Mouse (Mus musculus) midbrain, embryonic 16.5 days (tissue): ENCODE measurements around the gene S100a10. TPM values are rescaled to one million over a fixed set of nuclear protein-coding genes. Genes with fewer than 3 reads are reported as not detected.

Experiments
- ATAC-seq: fragments of 200-750 bp; cut with Nextera tagmentation; 2 replicates; pipeline ENCODE4 v1.8.0; 2017; ENCODE audit warnings: moderate TSS enrichment
- H3K27ac ChIP-seq: fragments of 300-500 bp; sonication (generic); 2 replicates; pipeline ENCODE4 v1.5.1; 2014; ENCODE audit warnings: mild to moderate bottlenecking, low read length, mixed read lengths
- H3K27me3 ChIP-seq: fragments of 300-500 bp; sonication (generic); 2 replicates; pipeline ENCODE4 v1.6.1; 2014; ENCODE audit warnings: low read depth, low read length, mixed read lengths; ENCODE audit not compliant: control insufficient read depth, insufficient read depth
- H3K36me3 ChIP-seq: fragments of 300-500 bp; sonication (generic); 2 replicates; pipeline ENCODE4 v1.6.1; 2014; ENCODE audit warnings: mild to moderate bottlenecking, low read length, moderate library complexity, mixed read lengths; ENCODE audit not compliant: control insufficient read depth, insufficient read depth
- H3K4me1 ChIP-seq: fragments of 300-500 bp; sonication (generic); 2 replicates; pipeline ENCODE4 v1.6.1; 2014; ENCODE audit warnings: mild to moderate bottlenecking, low read length, mixed read lengths; ENCODE audit not compliant: control insufficient read depth, insufficient read depth
- H3K4me2 ChIP-seq: fragments of 300-500 bp; sonication (generic); 2 replicates; pipeline ENCODE4 v1.6.1; 2014; ENCODE audit warnings: mild to moderate bottlenecking, low read length, mixed read lengths
- H3K4me3 ChIP-seq: fragments of 300-500 bp; sonication (generic); 2 replicates; pipeline ENCODE4 v1.5.1; 2014; ENCODE audit warnings: low read depth, mild to moderate bottlenecking, low read length, moderate library complexity, mixed read lengths
- H3K9ac ChIP-seq: fragments of 300-500 bp; sonication (generic); 2 replicates; pipeline ENCODE4 v1.6.1; 2014; ENCODE audit warnings: low read depth, low read length, mixed read lengths
- H3K9me3 ChIP-seq: fragments of 300-500 bp; sonication (generic); replicated peaks from 2 replicates; pipeline ENCODE4 v1.6.1; 2014; ENCODE audit warnings: mild to moderate bottlenecking, low read length, mixed read lengths; ENCODE audit not compliant: control insufficient read depth, poor library complexity, severe bottlenecking
- whole genome bisulfite sequencing: fragments of 180-500 bp; shearing (Covaris S2); extraction: QIAGEN DNeasy Blood & Tissue Kit; methylation state at CpG from one replicate; pipeline ENCODE4 v1.1.7; 2014; 5-methylcytosine and 5-hydroxymethylcytosine counted together
- polyA plus RNA-seq: library from polyadenylated mRNA; unstranded; fragments of >200 nt; fragmentation: Nextera tagmentation; extraction: Ambion mirVana; gene quantifications from 2 replicates; pipeline ENCODE4 v1.2.1, GENCODE M21; 2015

The S100a10 gene
- 87.0 and 107 TPM in 2 replicates for polyA plus RNA-seq

- Histone ChIP-seq H3K36me3 (no peaks in the 10 kb centered on the region), H3K9me3 (no peaks in the 10 kb centered on the region), H3K4me3 (peak within 1 kb of the TSS; percentile 61), H3K4me1 (peaks cover 4% of the 10 kb centered on the region; the same call in 1 of the 2 replicates), H3K27me3 (no peaks in the 10 kb centered on the region), H3K4me2 (peak within 1 kb of the TSS; percentile 99), H3K27ac (0 out of 2 replicates have a peak within 1 kb of the TSS, but pooled peaks have one; percentile 2), H3K9ac (peak within 1 kb of the TSS; percentile 73)
- peak; percentile 86 for ATAC-seq
- WGBS = 3% methylated on average over 33 of the region's 39 CpGs
Measured at GRCm38 (mm10) chr3:93554981-93555877, at the start of gene S100a10. Gene S100a10 (plus strand): TSS chr3:93555080.

- peak overlapping the region; percentile 14; the same call in 1 of the 2 replicates for H3K4me2 ChIP-seq
- H3K9me3 ChIP-seq = peaks cover 4% of the 10 kb centered on the region
- no peak for ATAC-seq
- H3K4me1 ChIP-seq = no peaks in the 10 kb centered on the region
- no peak overlapping the region for H3K27ac ChIP-seq
- H3K9ac ChIP-seq = no peak overlapping the region
- WGBS = 49% methylated on average over 30 of the region's 30 CpGs
- no peaks in the 10 kb centered on the region for H3K36me3 ChIP-seq
- no peak overlapping the region for H3K4me3 ChIP-seq
- no peaks in the 10 kb centered on the region for H3K27me3 ChIP-seq
Measured at GRCm38 (mm10) chr3:93505960-93506863, 48.7 kb upstream of the S100a10 start.

GRCm38 (mm10) chr3:93506881-93507325 is 48.0 kb upstream of the S100a10 start:
- peaks cover 4% of the 10 kb centered on the region for H3K9me3 ChIP-seq
- no peaks in the 10 kb centered on the region for H3K27me3 ChIP-seq
- H3K9ac ChIP-seq = no peak overlapping the region
- H3K4me2 ChIP-seq = no peak overlapping the region
- no peak overlapping the region for H3K27ac ChIP-seq
- no peaks in the 10 kb centered on the region for H3K36me3 ChIP-seq
- no peak for ATAC-seq
- no peaks in the 10 kb centered on the region for H3K4me1 ChIP-seq
- H3K4me3 ChIP-seq = no peak overlapping the region
- WGBS = 74% methylated on average over 5 of the region's 5 CpGs

- no peaks in the 10 kb centered on the region; the same call in 1 of the 2 replicates for H3K9me3 ChIP-seq
Measured at GRCm38 (mm10) chr3:93509301-93509700, 45.6 kb upstream of the S100a10 start.

GRCm38 (mm10) chr3:93511036-93511435 is 43.8 kb upstream of the S100a10 start:
- no peak for ATAC-seq
- no peak overlapping the region for H3K4me2 ChIP-seq
- no peak overlapping the region for H3K27ac ChIP-seq
- H3K9ac ChIP-seq = no peak overlapping the region
- H3K36me3 ChIP-seq = no peaks in the 10 kb centered on the region
- H3K4me3 ChIP-seq = no peak overlapping the region
- WGBS = 93% methylated on average over 1 of the region's 1 CpGs
- no peaks in the 10 kb centered on the region; the same call in 1 of the 2 replicates for H3K9me3 ChIP-seq
- H3K4me1 ChIP-seq = no peaks in the 10 kb centered on the region
- H3K27me3 ChIP-seq = no peaks in the 10 kb centered on the region

More at GRCm38 (mm10) chr3:93509301-93509700, 45.6 kb upstream of the S100a10 start:
- no peak for ATAC-seq
- H3K27ac ChIP-seq = no peak overlapping the region
- no peaks in the 10 kb centered on the region for H3K27me3 ChIP-seq
- no peak overlapping the region for H3K4me3 ChIP-seq
- 86% methylated on average over 1 of the region's 1 CpGs for WGBS
- no peaks in the 10 kb centered on the region for H3K36me3 ChIP-seq
- H3K9ac ChIP-seq = no peak overlapping the region
- H3K4me2 ChIP-seq = no peak overlapping the region
- H3K4me1 ChIP-seq = no peaks in the 10 kb centered on the region

GRCm38 (mm10) chr3:93511801-93512200 is 43.1 kb upstream of the S100a10 start:
- Histone ChIP-seq H3K9ac (no peak overlapping the region), H3K27me3 (no peaks in the 10 kb centered on the region), H3K9me3 (no peaks in the 10 kb centered on the region; the same call in 1 of the 2 replicates), H3K36me3 (no peaks in the 10 kb centered on the region), H3K4me2 (no peak overlapping the region), H3K4me3 (no peak overlapping the region), H3K27ac (no peak overlapping the region), H3K4me1 (no peaks in the 10 kb centered on the region)
- WGBS = 100% methylated on average over 1 of the region's 1 CpGs
- ATAC-seq = no peak

- H3K27me3 ChIP-seq = no peaks in the 10 kb centered on the region
- ATAC-seq = no peak
- no peak overlapping the region for H3K4me2 ChIP-seq
- H3K27ac ChIP-seq = no peak overlapping the region
- no peaks in the 10 kb centered on the region for H3K4me1 ChIP-seq
- no peak overlapping the region for H3K4me3 ChIP-seq
- no peaks in the 10 kb centered on the region for H3K9me3 ChIP-seq
- WGBS = 73% methylated on average over 7 of the region's 7 CpGs
- H3K9ac ChIP-seq = no peak overlapping the region
- H3K36me3 ChIP-seq = no peaks in the 10 kb centered on the region
Measured at GRCm38 (mm10) chr3:93512386-93513101, 42.3 kb upstream of the S100a10 start.

- no peaks in the 10 kb centered on the region for H3K27me3 ChIP-seq
- H3K9me3 ChIP-seq = no peaks in the 10 kb centered on the region
- H3K27ac ChIP-seq = no peak overlapping the region
- no peak overlapping the region for H3K4me3 ChIP-seq
- no peak for ATAC-seq
- 94% methylated on average over 3 of the region's 3 CpGs for WGBS
- H3K4me2 ChIP-seq = no peak overlapping the region
- no peak overlapping the region for H3K9ac ChIP-seq
- H3K36me3 ChIP-seq = no peaks in the 10 kb centered on the region
- H3K4me1 ChIP-seq = no peaks in the 10 kb centered on the region
Measured at GRCm38 (mm10) chr3:93514628-93515027, 40.3 kb upstream of the S100a10 start.
